Mouse (Mus musculus) limb, embryonic 11.5 days (tissue): ENCODE results near the gene Wdr45. TPM values are rescaled to one million over a fixed set of nuclear protein-coding genes. Genes with fewer than 3 reads are reported as not detected.

ENCODE experiments used
- ATAC-seq: fragments of 200-750 bp; cut with Nextera tagmentation; 2 replicates; pipeline ENCODE4 v1.8.0; 2017; ENCODE audit warnings: low read depth; ENCODE audit not compliant: insufficient number of reproducible peaks, low FRiP score, low TSS enrichment
- DNase-seq: peaks from one replicate; pipeline ENCODE4 v3.0.0-alpha.2; 2015; ENCODE audit warnings: low spot score
- H3K27ac ChIP-seq: fragments of 300-500 bp; sonication (generic); replicated peaks from 2 replicates; pipeline ENCODE4 v1.5.1; 2014; ENCODE audit warnings: low read depth, mild to moderate bottlenecking, low read length
- H3K27me3 ChIP-seq: fragments of 300-500 bp; sonication (generic); 2 replicates; pipeline ENCODE4 v1.6.1; 2014; ENCODE audit warnings: mild to moderate bottlenecking, low read length, mixed read lengths; ENCODE audit not compliant: control insufficient read depth, insufficient read depth
- H3K36me3 ChIP-seq: fragments of 300-500 bp; sonication (generic); 2 replicates; pipeline ENCODE4 v1.6.1; 2014; ENCODE audit warnings: mild to moderate bottlenecking, low read length, moderate library complexity, mixed read lengths; ENCODE audit not compliant: control insufficient read depth, insufficient read depth
- H3K4me1 ChIP-seq: fragments of 300-500 bp; sonication (generic); 2 replicates; pipeline ENCODE4 v1.6.1; 2014; ENCODE audit warnings: low read length, mixed read lengths; ENCODE audit not compliant: control insufficient read depth, insufficient read depth
- H3K4me2 ChIP-seq: fragments of 300-500 bp; sonication (generic); 2 replicates; pipeline ENCODE4 v1.6.1; 2014; ENCODE audit warnings: low read depth, mild to moderate bottlenecking, moderate library complexity; ENCODE audit not compliant: severe bottlenecking
- H3K4me3 ChIP-seq: fragments of 300-500 bp; sonication (generic); 2 replicates; pipeline ENCODE4 v1.5.1; 2014; ENCODE audit warnings: low read depth, low read length
- H3K9ac ChIP-seq: fragments of 300-500 bp; sonication (generic); 2 replicates; pipeline ENCODE4 v1.6.1; 2014; ENCODE audit warnings: mild to moderate bottlenecking, low read length
- H3K9me3 ChIP-seq: fragments of 300-500 bp; sonication (generic); 2 replicates; pipeline ENCODE4 v1.6.1; 2016; ENCODE audit warnings: low read length; ENCODE audit not compliant: control insufficient read depth
- WGBS: fragments of 180-500 bp; shearing (Covaris S2); extraction: QIAGEN DNeasy Blood & Tissue Kit; methylation state at CpG from one replicate; pipeline ENCODE4 v1.1.7; 2014; 5-methylcytosine and 5-hydroxymethylcytosine counted together
- polyA plus RNA-seq: library from polyadenylated mRNA; unstranded; fragments of >200 nt; fragmentation: Nextera tagmentation; extraction: Ambion mirVana; gene quantifications from 2 replicates; pipeline ENCODE4 v1.2.1, GENCODE M21; 2014

The Wdr45 gene
- polyA plus RNA-seq, 1 experiment from 2014 or later = 16.7 TPM

DNA sequence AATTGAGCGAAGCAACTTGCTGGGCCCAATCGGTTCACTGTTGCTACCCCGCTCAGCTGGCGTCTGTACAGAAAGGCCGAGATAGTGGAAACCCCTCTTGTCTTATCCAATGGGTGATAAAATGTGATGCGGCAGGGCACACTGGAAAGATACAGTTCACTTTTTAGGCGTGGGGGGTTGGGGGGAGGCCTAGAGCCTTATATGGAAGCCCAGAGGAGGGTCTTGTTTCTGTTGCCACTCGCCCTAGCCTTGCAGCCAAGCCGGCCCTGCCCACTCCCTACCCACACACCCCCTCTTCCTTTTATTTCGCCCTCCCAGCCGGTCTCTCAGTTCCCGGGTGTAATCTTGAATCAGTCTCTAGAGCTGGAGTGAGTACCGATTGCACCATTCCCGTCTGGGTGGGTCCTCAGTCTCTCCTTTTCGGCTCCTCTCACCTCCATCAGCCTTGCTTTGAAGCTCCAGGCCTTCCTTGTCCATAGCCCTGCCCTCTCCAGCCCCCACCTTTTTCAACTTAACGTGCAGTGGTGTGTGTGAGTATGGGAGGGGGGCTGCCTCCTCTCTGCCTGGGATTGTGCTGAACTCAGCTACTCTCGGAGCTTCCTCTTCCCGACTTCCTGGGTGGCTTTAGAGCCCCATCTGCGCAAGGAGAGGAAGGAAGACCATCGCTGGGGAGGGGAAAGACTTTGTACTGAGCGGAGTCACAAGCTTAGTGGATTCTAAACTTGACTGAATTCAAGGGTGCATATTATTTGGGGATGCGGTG lies 49.7 kb downstream of the Wdr45 start:
- H3K9ac ChIP-seq = peak overlapping the region; percentile 3
- ATAC-seq = no peak
- no peaks in the 10 kb centered on the region for H3K36me3 ChIP-seq
- peak; percentile 31 for DNase-seq
- WGBS = 10% methylated on average over 21 of the region's 22 CpGs
- peak overlapping the region; percentile 63 for H3K4me3 ChIP-seq
- peak overlapping the region; percentile 60 for H3K4me2 ChIP-seq
- no peaks in the 10 kb centered on the region for H3K9me3 ChIP-seq
- no peaks in the 10 kb centered on the region for H3K4me1 ChIP-seq
- H3K27me3 ChIP-seq = no peaks in the 10 kb centered on the region
- H3K27ac ChIP-seq = no peak overlapping the region

DNA sequence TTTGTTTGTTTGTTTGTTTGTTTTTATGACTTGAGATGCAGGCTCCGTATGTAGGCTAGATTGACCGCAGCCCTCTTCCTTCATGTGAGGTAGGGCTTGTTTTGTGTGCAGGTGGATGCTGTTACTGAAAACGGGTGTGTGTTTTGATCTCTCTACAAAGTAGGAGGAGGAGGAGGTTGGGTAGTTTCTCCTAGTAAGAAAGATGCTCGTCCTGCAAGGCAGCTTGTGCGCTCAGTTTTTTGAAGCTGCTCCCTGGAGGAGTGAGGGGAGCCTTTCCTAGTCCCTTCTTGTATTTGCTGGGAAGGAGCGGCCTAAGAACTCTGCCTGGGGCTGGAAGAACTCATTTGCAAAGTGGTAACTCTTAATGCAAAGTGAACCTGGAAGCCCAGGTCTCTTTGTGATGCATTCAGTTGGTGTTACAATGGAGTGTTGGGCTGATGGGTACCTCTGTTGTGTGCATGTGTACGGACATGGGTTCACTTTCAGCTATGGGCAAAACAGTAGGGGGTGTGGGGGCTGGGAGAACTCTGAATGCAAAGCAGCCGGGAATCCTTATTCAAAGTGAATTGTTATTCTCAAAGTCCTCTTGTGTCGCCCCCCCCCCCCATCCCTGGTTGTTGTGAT lies 50.6 kb downstream of the Wdr45 start:
- H3K4me3 ChIP-seq = no peak overlapping the region
- DNase-seq (no peak), ATAC-seq (no peak)
- no peak overlapping the region for H3K9ac ChIP-seq
- no peaks in the 10 kb centered on the region for H3K9me3 ChIP-seq
- H3K4me1 ChIP-seq = no peaks in the 10 kb centered on the region
- H3K4me2 ChIP-seq = peak overlapping the region; percentile 60; the same call in 1 of the 2 replicates
- WGBS = 19% methylated on average over 8 of the region's 9 CpGs
- no peak overlapping the region for H3K27ac ChIP-seq
- no peaks in the 10 kb centered on the region for H3K36me3 ChIP-seq
- no peaks in the 10 kb centered on the region for H3K27me3 ChIP-seq

DNA sequence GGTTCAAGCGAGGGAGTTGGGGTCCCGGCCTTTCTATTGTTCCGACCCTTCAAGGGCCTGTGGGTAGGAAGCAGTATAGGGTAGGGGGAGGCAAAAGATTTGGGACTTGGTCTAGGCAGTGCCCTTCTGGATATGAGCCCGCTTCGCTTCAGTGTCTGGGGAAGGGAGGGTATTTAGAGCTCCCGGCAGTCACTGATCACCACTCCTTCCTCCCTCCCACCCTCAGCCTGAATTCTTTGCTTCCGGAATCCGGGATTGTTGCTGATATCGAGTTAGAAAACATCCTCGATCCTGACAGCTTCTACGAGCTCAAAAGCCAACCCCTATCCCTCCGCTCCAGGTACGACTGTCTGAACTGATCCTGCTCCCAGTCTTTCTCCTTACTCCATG lies 51.1 kb downstream of the Wdr45 start:
- Histone ChIP-seq H3K4me1 (no peaks in the 10 kb centered on the region), H3K9me3 (no peaks in the 10 kb centered on the region), H3K36me3 (no peaks in the 10 kb centered on the region), H3K4me3 (no peak overlapping the region), H3K4me2 (peak overlapping the region; percentile 22; the same call in 1 of the 2 replicates), H3K27ac (no peak overlapping the region), H3K9ac (no peak overlapping the region), H3K27me3 (no peaks in the 10 kb centered on the region)
- WGBS = 24% methylated on average over 13 of the region's 13 CpGs
- DNase-seq (no peak), ATAC-seq (no peak)

DNA sequence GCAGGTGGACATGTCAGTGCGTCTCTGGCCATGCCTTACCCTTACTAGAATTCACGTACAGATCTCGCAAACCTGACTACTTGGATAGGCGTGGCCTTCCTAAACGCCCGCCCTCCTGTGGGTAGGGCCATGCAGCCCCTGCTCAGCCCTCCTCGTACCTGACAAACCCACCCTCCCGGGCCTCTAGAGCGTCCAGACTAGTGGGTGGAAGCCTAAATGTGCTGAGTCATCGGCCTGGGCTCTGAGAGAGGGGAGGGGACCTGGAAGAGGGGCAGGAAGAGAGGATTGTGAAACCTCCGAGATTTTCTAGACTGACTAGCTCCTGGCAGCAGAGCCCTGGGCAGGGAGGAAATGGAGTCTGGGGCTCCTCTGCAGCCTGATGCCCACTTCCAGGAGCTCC lies 51.6 kb downstream of the Wdr45 start:
- Histone ChIP-seq H3K4me1 (no peaks in the 10 kb centered on the region), H3K36me3 (no peaks in the 10 kb centered on the region), H3K4me2 (peak overlapping the region; percentile 22; the same call in 1 of the 2 replicates), H3K9ac (no peak overlapping the region), H3K27me3 (no peaks in the 10 kb centered on the region), H3K4me3 (no peak overlapping the region), H3K9me3 (no peaks in the 10 kb centered on the region), H3K27ac (no peak overlapping the region)
- ATAC-seq = no peak
- WGBS = 20% methylated on average over 11 of the region's 11 CpGs
- peak; percentile 32 for DNase-seq

DNA sequence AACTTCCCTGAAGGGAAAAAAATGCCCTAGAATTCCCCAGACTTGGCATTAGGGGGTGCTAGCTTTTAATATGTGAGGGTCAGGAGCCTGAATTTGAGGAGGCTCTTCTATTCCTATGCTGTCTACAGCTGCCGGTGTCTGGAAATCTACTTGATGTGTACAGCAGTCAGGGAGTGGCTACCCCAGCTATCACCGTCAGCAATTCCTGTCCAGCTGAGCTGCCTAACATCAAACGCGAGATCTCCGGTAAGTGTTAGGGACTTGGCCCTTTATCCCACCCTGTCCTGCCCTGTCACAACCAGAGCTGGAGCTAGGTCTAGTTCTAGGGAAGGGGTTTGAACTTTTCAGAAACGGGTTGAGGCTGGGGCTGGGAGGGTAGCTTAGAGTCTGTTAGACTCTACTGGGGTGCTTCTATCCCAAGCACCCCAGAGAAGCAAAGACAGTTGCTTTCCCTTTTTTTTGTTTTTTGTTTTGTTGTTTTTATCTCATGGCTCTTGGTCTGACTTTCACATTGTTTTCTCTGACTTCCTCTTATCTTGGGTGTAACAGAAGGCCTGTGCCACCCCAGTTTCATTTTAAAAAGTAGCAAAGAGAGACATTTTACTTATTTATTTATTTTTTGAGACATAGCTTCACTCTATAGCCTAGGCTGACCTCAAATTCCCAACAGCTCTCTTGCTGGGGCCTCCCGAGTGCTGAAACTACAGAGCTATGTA lies 55.3 kb downstream of the Wdr45 start:
- Histone ChIP-seq H3K36me3 (no peaks in the 10 kb centered on the region; the same call in 1 of the 2 replicates), H3K27me3 (no peaks in the 10 kb centered on the region), H3K4me1 (no peaks in the 10 kb centered on the region), H3K4me3 (no peak overlapping the region), H3K4me2 (no peak overlapping the region), H3K9me3 (no peaks in the 10 kb centered on the region), H3K9ac (no peak overlapping the region), H3K27ac (no peak overlapping the region)
- ATAC-seq (no peak), DNase-seq (no peak)
- WGBS = 93% methylated on average over 7 of the region's 7 CpGs

DNA sequence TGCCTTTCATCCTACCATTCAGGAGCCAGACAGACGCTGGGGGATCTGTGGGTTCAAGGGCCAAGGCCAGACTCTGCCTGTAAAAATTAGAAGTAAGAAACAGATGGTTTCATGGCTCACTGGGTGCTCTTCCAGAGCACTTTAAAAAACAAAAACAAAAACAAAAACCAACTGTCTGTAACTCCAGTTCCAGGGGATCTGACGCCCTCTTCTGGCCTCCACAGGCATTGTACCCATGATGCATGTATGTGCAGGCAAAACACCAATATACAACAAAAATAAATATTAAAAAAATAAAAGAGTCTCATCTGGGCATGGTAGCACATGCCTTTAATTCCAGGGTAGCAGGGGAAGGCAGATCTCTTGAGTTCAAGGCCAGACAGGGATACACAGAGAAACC lies 58.6 kb downstream of the Wdr45 start:
- 46% methylated on average over 2 of the region's 2 CpGs for WGBS
- no peak for ATAC-seq
- Histone ChIP-seq H3K4me3 (no peak overlapping the region), H3K27ac (no peak overlapping the region), H3K36me3 (no peaks in the 10 kb centered on the region; the same call in 1 of the 2 replicates), H3K4me2 (no peak overlapping the region), H3K27me3 (no peaks in the 10 kb centered on the region), H3K9ac (no peak overlapping the region), H3K9me3 (no peaks in the 10 kb centered on the region), H3K4me1 (no peaks in the 10 kb centered on the region)
- no peak for DNase-seq

DNA sequence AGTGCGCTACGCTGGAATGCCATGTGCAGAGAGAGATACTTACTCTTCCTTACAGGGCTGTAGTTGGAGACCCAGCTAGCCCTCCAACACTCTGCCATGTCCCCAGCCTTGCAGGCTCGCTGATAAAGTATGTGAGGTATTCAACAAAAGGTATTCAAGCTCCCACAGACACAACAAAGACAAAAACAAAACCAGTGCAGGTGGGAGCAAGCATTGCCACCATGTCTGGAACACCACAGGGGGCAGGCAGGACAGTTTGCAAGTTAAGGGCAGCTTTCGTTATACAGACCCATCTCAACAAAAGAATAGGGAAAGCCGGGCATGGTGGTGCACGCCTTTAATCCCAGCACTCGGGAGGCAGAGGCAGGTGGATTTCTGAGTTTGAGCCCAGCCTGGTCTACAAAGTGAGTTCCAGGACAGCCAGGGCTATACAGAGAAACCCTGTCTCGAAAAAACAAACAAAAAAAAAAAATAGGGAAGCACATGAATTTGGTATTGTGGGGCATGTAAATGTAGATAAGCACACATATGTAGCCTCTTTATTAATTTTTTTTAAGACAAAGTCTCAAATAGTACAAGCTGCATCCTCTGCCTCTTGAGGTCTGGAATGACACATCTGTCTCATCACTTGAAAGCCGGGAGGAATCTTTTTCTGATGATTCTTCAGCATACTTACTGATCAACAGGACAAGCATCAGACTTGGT lies 61.5 kb downstream of the Wdr45 start:
- Histone ChIP-seq H3K27ac (no peak overlapping the region), H3K36me3 (no peaks in the 10 kb centered on the region; the same call in 1 of the 2 replicates), H3K4me1 (no peaks in the 10 kb centered on the region), H3K4me3 (no peak overlapping the region), H3K9ac (no peak overlapping the region), H3K4me2 (no peak overlapping the region), H3K27me3 (no peaks in the 10 kb centered on the region), H3K9me3 (no peaks in the 10 kb centered on the region)
- ATAC-seq (no peak), DNase-seq (no peak)
- 76% methylated on average over 9 of the region's 9 CpGs for WGBS
